Mouse (Mus musculus) adrenal gland, adult 2 months (tissue): Measurements from ENCODE around the gene Shisa7. TPM values are rescaled to one million over a fixed set of nuclear protein-coding genes. Genes with fewer than 3 reads are reported as not detected.
"Not testable (repeated sequence)": the region's sequence is repeated elsewhere in the genome, so short reads cannot be mapped to it uniquely, and the experiment has no call there.

Source experiments
- DNase-seq: peaks from one replicate; pipeline ENCODE4 v3.0.0; 2021
- long read RNA-seq: library from polyadenylated mRNA; stranded (forward); transcript quantifications from one replicate; pipeline ENCODE4 v2.0.0, GENCODE M21; 2021
- polyA plus RNA-seq: library from polyadenylated mRNA; depleted of rRNA; stranded (reverse); fragments of >200 nt; gene quantifications from 2 replicates; pipeline ENCODE4 v1.2.3, GENCODE M21; 2012; rRNA removed
- total RNA-seq, 2 experiments: library from RNA; stranded (reverse); gene quantifications; 2 replicates each; pipeline ENCODE4 v1.2.3; 2021

Gene Shisa7
- total RNA-seq (1 to 10 TPM; 1.9 TPM), polyA plus RNA-seq (2.9 and 4.0 TPM in 2 replicates)
- long read RNA-seq = 0 reads

DNA sequence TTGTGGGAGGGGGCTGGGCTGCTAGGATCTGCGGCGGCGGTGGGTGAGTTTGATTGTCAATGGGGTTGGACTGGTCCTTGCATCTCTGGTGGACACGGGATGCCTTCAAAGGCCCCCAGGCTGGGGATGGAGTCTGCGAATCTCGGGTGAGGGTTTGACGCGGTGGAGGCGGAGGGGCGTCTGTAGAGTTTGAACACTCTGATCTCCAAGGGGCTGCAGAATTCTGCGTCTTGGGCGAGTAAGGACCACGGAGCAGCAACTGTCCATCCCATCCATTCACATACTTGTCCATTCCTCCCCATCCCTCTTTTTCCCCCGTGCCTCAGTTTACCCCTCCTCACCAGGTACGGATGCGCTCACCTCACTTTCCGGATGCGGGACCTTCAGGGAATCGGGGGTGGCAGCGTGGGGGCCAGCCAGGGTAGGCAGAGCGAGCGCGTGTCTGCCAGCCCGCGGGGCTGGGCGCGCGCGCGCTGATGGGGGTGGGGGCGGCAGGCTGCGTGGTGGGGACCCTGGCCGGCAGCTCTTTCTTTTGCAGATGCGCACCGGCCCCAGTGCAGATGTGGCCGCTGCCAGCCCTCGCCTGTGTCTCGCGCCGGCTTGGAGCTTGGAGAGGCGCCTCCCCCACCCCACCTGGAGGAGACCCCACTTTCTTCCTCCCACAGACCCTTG lies at the start of gene Shisa7:
Shisa7 (minus strand) TSS at position 452 of the 672 bp plus-strand sequence.
- DNase-seq = no peak

DNA sequence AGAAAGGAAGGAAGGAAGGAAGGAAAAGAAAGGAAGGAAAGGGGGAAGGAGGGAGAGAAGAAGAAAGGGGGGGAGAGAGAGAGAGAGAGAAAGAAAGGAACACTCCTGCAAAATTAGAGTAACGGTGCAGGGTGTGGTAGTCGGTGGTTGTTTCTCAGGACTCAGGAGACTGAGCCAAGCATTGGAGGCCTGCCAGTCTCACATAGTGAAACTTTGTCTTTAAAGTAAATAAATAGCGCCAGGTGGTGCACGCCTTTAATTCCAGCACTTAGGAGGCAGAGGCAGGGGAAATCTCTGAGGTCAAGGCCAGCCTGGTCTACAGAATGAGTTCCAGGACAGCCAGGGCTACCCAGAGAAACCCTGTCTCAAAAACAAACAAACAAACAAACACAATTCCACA lies 42.2 kb upstream of the Shisa7 start:
- no peak for DNase-seq

DNA sequence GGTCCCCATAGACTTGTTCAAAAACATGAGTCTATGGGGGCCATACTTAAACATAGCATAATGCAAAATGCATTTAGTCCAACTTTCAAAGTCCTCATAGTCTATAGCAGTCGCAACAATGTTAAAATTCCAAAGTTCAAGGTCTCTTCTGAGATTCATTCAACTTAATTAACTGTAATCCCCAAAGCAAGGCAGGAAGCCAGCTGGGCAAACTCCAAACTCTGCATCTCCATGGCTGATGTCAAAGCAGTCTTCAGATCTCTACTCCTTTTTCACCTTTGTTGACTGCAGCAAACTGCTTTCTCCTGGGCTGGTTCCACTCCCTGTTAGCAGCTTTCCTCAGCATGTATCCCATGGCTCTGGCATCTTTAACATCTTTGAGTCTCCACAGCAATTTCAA lies 34.5 kb upstream of the Shisa7 start:
- DNase-seq = not testable (repeated sequence)

DNA sequence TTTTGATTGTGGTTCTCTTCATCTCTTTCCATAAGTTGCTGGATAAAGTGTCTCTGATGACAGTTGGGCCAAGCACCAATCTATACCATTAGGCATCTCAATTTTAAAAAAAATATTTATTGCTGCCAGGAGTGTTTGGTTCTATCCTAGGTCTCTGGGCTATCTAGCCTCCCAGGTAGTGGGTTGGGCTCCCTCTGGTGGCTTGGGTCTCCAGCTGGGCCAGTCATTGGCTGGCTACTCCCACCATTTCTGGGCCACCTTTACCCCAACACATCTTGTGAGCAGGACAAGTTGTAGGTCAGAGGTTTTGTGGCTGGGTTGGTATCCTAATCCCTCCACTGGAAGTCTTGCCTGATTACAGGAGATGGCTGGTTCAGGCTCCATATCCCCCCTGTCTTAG lies 33.7 kb upstream of the Shisa7 start:
- peak; percentile 26 for DNase-seq

DNA sequence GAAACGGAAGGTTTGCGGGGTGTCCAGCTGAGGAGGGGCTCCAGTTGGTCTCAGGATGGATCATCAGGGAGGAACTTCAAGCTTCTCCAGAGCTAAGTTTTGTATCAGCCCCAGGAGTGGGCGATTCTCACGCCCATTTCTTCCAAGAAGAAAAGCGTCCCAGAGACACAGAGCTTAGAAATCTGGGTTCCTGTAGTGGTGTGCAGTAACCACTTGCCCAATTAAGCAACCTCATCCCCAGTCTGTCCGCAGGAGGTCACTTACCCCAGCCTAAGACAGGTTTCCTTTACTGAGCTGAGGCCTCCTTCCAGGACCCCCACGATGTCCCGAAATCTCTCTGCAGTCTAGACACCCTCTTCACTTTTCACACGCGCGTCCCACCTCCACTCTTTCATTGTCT lies 32.7 kb upstream of the Shisa7 start:
- DNase-seq = no peak

DNA sequence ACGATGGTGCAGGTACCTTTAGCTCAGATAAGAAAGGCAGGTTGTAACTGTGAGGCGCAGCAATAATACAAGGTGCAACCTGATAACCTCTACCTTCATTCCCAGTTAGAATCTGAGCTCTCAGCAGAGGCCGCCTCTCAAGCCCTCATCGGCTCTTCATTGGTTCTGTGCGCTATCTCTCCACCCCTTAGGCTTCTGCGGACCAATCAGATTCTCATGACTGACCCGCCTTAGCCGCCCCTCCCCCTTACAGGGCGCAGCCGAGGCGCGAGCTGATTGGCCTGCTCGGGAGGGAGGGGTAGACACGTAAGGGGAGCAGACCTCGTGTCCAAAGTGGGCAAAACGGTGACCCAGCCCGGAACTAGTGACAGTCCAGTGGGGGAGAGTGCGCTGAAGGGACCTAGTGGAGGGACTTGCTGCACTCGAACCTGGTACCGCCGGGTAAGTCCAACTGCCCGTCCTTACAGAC lies 32.3 kb upstream of the Shisa7 start, which contains the start of gene Isoc2a:
Isoc2a (plus strand) TSS at position 401 of the 469 bp plus-strand sequence.
- peak; percentile 95 for DNase-seq

DNA sequence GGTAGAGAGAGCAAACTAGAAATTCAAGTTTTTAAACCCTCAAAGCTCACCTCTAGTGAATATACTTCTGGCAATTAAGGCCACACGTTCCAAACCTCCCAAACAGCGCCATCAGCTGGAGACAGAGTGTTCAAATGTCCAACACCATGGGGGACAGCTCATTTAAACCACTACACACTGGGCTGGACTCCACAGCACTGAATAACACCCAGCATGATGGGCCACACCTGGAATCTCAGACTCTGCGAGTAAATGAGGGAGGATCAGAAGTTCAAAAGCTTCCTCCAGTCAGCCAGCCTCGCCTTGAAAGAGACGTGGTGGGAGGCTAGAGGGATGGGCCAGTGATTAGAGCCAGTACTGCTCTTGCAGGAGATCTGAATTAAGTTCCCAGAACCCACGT lies 25.6 kb upstream of the Shisa7 start, which contains the start of gene Isoc2b:
Isoc2b (minus strand) TSS at position 126 of the 400 bp plus-strand sequence.
- no peak for DNase-seq

DNA sequence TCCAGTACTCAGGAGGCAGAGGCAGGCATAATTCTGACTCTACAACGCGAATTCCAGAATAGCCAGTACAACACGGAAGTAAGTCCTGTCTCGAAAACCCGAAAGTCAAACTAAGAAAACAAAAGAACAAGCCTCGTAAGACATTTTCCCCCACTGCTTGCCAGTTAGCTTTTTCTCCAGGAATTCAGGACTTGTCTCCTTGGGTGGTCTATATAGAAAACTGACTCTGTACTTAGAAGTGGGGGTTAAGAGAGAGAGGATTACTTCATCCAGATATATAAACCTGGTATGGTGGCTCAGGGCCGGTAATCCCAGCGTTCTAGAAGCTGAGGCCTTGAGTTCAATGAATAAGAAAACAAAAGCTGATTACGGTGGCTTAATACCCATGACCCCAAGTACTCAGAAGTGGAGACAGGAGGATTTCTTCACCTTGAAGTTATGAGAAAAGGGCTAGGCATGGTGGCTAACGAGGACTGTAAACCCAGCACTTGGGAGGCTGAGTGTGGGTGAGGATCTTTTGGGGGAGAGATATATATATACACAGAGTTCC lies 22.2 kb upstream of the Shisa7 start:
- DNase-seq = no peak

DNA sequence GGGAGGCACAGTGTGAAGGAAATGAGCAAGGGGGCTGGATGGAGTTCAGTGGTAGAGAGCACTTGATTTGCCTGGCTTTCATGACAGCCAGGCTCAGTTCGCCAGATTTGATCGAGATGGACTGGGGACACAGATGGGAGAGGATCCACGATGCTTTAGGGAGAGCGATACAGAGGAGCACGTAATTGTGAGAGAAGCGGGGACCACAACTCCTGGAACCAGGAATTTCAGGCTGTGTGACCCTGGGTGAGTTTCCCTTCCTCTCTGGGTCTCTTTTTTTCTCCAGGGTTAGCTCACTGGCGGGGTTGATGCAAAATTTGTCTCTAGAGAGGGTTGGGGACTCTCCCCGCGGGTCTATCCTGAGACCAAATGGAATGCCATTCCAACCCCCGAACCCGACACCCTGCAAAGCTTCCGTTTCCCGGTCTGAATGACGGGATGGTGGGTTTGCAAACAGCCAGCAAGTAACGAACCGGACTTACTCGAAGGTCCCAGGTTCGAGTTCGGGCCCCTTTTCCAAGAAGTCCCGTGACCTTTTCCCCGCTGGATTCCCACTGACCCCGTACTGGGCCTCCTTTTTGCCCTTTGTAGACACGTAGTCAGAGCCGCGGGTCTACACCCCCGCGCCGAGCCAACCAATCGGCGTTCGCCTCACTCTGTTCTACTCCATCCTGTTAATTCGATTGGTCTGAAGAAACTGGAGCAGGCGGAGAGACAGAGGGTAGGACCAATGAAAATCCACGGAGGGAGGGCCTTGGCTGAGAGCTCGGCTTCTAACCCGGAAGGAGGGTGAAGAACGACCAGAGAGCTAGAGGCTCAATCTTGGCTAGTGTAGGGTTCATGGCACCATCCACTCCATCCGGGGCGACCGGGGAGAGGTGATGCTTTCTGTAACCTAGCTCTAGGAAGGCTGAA lies 21.3 kb upstream of the Shisa7 start:
- DNase-seq = peak; percentile 99

DNA sequence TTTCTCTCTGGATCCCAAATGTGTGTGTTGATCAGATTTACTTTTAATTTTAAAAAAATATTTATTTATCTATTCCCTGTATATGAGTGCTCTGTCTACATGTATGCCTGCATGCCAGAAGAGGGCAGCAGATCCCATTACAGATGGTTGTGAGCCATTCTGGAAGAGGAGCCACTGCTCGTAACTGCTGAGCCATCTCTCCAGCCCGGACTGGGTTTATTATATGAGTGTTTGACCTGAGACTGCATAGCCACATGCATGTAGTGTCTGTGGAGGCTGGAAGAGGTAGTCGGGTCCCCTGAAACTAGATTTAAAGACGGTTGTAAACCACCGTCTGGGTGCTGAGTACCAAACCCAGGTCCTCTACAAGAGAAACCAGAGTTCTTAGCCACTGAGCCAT lies 20.6 kb upstream of the Shisa7 start:
- peak; percentile 65 for DNase-seq

DNA sequence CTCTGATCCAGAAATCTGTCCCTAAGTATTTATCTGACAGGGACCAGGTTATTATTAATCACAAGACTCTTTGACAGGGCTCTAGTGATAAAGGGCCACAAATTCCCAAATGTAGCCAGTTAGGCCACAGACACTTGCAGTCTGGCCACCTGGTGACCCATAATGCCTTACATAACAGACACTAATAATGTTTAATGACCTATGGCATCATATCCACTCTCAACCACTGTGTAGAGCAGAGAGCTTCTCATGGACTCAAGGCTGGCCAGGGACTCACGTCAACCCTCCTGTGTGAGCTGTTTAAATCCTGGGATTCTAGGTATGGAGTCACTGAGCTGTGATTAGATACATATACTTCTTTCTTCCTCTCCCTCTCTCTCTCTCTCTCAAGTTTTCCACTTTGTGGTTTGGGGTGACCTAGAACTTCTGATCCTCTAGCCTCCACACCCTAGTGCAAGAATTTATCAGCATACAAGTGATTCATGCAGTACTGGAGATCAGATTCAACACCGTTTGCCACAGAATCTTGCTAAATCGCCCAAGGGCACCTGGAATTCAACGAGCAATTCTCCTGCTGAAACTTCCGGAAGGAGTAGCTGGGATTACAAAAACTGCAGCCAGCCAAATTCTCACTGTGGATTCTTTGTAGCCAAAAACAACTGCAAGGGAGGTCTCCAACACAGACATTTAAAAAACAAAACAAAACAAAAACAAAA lies 19.8 kb upstream of the Shisa7 start:
- DNase-seq = peak; percentile 65

DNA sequence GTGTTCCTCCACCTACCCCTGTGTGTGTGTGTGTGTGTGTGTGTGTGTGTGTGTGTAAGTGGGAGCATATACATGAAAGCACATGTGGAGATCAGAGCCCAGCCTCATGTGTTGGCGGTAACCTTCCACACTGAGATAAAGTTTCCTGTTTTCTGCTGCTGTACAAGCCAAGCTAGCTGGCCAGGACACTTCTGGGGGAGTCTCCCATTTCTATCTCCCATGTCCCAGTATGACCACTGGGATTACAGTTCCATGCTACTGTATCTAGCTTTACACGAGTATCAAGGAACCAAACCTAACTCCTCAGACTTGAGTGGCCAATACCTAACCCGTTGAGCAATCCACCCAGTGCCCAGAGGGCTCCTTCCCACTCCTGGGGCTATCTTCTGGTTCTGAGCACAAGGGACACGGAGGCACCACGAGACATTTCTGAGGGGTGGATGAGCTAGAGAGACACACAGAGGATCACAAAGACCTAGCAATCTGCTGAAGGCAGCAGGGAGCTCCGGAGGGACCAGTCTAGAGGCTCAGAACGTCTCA lies 19.1 kb upstream of the Shisa7 start:
- DNase-seq = peak; percentile 33

DNA sequence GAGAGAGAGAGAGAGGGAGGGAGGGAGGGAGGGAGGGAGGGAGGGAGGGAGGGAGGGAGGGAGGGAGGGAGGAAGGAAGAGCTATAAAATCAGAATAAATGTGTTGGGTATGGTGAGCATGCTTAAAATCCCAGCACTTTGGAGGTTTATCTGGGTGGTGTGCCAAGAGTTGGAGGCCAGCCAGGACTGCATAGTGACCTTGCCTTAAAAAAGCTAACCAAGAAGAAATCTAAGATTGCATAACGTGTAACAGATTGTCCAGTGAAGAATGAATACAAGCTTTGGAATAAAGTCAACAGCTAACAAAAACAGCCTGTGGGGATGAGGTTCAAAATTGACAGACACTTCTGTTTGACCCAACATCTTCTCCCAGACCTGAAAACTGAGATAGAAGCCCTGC lies 18.5 kb upstream of the Shisa7 start:
- DNase-seq = peak; percentile 92

DNA sequence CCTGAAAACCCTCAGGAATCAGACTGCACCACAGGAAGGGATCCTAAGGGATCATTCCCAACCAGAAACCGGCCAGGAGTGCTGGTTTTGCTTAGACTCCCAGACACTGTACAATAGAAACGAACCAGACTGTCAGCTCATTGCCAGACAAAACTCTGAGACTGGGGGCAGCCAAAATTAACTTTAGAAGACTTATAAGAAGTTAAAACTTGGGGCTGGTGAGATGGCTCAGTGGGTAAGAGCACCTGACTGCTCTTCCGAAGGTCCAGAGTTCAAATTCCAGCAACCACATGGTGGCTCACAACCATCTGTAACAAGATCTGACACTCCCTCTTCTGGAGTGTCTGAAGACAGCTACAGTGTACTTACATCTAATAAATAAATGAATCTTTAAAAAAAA lies 16.4 kb upstream of the Shisa7 start:
- not testable (repeated sequence) for DNase-seq

DNA sequence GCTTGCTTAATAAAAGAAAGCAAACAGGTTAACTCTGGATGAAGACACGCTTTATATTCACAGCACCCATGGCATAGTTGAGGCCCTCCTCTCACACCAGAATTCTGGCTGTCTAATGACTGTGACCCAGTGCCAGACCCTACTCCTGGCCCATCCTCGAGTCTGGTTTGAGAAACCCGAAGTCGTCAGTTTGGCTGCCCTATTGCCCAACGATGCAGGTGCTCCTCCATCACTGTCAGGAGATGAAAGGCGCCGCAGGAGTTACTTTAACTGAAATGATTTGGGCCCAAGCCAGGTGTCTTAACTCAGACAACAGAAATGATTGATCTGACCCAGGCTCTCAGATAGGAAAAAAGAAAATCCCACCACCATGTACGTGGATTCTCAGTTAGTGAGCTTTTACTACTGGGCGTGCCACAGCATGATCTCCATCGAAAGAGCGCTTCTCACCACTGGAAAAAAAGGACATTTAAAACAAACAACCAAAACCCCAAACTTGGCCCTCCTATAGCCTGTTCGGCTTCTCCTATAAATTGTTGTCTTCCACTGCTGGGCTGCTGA lies 15.0 kb upstream of the Shisa7 start:
- DNase-seq = no peak

DNA sequence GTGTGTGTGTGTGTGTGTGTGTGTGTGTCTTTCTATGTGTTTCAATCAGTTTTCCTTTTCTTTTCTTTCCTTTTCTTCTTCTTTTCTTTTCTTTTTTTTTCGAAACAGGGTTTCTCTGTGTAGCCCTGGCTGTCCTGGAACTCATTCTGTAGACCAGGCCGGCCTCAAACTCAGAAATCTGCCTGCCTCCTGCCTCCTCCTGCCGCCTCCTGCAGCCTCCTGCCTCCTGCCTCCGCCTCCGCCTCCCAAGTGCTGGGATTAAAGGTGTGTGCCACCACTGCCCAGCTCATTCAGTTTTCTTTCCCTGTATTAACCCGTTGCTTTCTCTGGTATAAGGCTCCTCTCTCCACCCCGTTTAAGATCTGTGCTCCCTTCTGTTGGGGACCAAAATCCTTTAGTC lies 12.8 kb upstream of the Shisa7 start:
- DNase-seq = no peak

DNA sequence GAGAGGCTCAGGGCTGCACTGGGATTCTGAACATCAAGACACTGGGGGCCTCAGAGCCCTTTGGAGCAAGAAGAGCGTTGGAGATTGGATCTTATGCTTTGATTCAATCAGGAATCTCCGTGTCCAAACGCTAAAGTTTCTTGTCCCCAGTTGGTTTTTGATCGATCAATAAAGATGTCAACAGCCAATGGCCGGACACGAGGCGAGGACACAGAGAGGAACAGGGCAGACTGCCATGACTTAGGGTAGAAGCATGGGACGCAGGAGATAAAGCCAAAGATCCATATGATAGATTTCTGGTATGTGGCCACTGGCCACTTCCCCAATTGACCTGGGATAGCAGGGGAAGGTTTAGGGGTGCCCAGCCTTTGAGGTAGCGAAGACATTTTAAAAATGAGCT lies 12.0 kb upstream of the Shisa7 start:
- DNase-seq = no peak

DNA sequence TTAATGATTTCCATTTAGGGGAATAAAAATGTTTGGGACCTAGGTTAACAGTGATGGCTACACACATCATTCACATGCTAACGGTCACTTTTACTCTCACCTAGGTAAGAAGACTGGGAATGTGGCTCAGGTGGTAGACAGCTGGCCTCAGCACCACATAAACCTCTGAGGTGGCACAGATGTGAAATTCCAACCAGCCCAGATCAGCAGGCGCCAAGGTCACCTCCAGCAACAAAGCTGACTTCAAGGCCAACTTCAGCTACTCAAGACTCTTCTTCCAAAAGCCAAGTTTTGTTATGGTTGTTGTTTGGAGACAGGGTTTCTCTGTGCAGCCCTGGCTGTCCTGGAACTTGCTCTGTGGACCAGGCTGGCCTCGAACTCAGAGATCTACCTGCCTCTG lies 9.1 kb upstream of the Shisa7 start:
- DNase-seq = no peak

DNA sequence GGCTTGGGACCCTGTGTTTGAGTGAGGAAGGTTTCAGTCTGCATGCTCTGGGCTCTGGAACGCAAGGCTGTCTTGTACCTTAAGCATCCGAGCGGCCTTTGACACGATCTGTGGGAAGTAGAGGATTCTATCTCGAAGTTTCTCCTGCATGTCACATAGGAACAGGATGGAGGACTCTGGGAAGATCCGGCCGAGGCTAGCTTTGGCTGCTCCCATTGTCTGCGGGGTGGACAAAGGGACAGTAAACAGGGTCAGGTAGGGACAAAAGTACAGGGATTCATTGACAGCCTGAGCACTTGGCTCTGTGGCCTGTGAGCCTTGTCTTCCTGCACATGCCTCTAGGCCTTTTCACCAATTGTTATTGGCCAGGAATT lies 6.8 kb upstream of the Shisa7 start:
- DNase-seq = no peak

DNA sequence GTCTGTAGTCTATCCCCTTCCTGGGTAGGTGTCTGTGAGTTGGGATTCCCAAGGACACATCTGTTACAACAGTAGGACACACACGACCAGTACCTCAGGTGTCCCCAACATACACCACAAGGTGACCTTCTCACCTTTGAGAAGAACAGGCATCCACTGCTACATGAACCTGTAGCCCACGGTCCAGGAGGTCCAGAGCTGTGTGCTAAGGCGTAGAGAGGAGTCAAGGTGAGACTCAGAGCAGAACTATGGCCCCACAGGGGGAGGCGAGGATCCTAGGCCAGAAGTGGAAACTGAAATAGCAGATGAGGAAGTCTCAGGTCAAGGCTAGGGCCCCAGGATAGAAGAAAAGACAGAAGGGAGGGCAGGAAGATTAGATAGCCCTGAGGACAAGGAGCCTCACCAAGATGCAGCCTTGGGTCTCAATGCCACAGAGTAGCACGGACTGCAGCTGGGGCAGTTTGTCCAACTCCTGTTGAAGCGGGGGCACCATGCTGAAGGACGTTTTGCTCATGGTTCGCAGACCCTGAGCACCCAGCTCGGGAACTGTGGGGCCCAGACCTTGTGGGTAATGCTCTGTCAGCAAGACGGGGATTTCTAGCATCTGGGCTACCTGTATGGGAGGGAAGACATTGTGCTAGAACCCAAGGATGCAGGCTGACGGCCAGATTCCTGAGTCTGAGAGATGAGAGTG lies 6.3 kb upstream of the Shisa7 start:
- DNase-seq = no peak

DNA sequence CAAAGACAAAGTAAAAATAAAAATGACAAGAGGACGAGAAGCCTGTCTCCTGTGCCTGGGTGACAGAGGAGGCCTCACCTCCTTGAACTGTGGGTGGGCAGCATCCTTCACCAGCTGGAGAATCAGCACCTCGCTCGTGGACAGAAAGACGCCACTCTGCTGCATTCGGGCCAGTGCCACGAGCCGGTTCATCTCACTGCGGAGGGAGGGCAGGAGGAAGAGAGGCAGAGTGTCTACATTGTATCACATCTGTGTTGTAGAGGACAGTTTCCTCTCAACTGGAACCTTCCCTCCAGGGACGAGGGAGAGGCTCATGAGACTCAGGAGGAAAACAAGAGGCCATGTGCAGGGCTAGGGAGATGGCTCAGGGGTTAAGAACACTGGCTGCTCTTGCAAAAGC lies 4.9 kb upstream of the Shisa7 start:
- DNase-seq = no peak
